Comparison of ENCODE assay signal across 7 mouse cellular contexts in the genomic region with DNA sequence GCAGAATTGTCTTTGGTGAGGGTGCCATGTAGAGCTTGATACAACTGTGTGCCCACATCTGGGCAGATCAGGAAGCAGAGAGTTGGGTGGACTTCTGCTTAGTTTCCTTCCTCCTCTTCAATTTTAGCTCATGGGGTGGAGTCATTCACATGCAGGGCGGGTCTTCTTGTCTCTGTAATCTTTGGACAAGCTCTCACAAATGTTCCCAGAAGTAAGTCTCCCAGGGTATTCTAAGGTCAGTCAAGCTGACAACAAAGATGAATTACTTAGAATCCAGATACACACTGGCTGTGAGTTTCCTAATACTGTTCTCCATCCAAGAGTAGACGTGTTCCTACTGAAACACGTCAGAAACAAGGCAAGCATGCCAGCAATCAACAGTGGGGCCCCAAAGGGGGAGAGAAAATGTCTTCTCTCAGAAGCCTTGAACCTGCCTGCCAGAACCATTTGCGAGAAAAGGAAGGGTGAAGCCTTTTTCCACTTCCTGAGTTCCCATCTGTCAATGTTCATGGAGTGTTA. TPM values are rescaled to one million over a fixed set of nuclear protein-coding genes. Genes with fewer than 3 reads are reported as not detected.
DNase-seq lines count a peak whose midpoint lies in the region; TF ChIP-seq lines count a peak whose summit lies in the region.

No protein-coding gene starts in this region.

- H3K36me3 ChIP-seq in macrophage (ENCODE audit: inconsistent target), result no peaks in the 10 kb centered on the region

- DNase-seq in MEL-GATA-1-ER (ENCODE audit: extremely low read depth, low read depth), result peak; percentile 47
- peak; percentile 41 for DNase-seq in c-Kit-positive CD71-positive TER-119-negative erythroid progenitor cells, embryonic 14.5 days (ENCODE audit: low read depth)
- DNase-seq in kidney, adult 8-10 months, result peak; percentile 36 to 61
- DNase-seq in T-cell, adult 2 months (ENCODE audit: low spot score), result no peak
- no peak for DNase-seq in layer of hippocampus, adult 2 months (ENCODE audit: low spot score in 2 of 2)
- no peak for DNase-seq in yolk sac, embryonic 10.5 days (ENCODE audit: low spot score)

- H3K27ac ChIP-seq in macrophage, result peak overlapping the region; percentile 82
- H3K27ac ChIP-seq in layer of hippocampus, adult 2 months, result no peak overlapping the region

- H3K4me3 ChIP-seq in macrophage (ENCODE audit: inconsistent target), result no peak overlapping the region
- H3K4me3 ChIP-seq in layer of hippocampus, adult 2 months, result no peak overlapping the region

- no peak for TF ChIP-seq CTCF in layer of hippocampus, adult 2 months (conservative IDR thresholded peaks at IDR 0.05)

- 22% methylated on average over 4 of the region's 4 CpGs for WGBS in macrophage (ENCODE audit: missing documents)

- H3K79me2 ChIP-seq in macrophage (ENCODE audit: inconsistent target), result no peaks in the 10 kb centered on the region

RNA-seq across cellular contexts. Expression of gene Cmah, which starts 11.2 kb away (rescaled TPM):
- 1 to 10 TPM in 11 of 26 experiments, under 1 TPM in 15; 0.08 to 5.9 (median 0.60) TPM for total RNA-seq in macrophage (2018; cell fraction: chromatin; rRNA removed)
- total RNA-seq in macrophage (2018; cell fraction: cytosol; rRNA removed), result 1 to 10 TPM in 13 of 26 experiments, under 1 TPM in 13; 0.15 to 1.7 (median 0.70) TPM
- 1 to 10 TPM in 10 of 26 experiments, under 1 TPM in 16; 0.23 to 4.6 (median 0.79) TPM for total RNA-seq in macrophage (2018; cell fraction: nucleus; rRNA removed)
- polyA plus RNA-seq in macrophage (2018), result 0.25 to 1.4 TPM (median 0.81 TPM) in 3 replicates
- total RNA-seq in layer of hippocampus, adult 2 months (2021), result under 1 TPM; 0.44 to 0.59 TPM

RNA-seq across cellular contexts. Expression of gene Carmil1, which starts 57.8 kb away (rescaled TPM):
- 10 to 100 TPM in 6 of 26 experiments, 1 to 10 TPM in 19, under 1 TPM in 1; 0.89 to 17.4 (median 5.8) TPM for total RNA-seq in macrophage (2018; cell fraction: chromatin; rRNA removed)
- 1 to 10 TPM; 1.1 to 3.0 (median 2.0) TPM for total RNA-seq in macrophage (2018; cell fraction: cytosol; rRNA removed)
- total RNA-seq in macrophage (2018; cell fraction: nucleus; rRNA removed), result 10 to 100 TPM in 1 of 26 experiments, 1 to 10 TPM in 25; 1.7 to 18.2 (median 5.5) TPM
- 2.0 to 6.3 TPM (median 2.8 TPM) in 3 replicates for polyA plus RNA-seq in macrophage (2018)
- total RNA-seq in layer of hippocampus, adult 2 months (2021), result 10 to 100 TPM; 37.0 to 47.9 TPM

Comparison
In these comparisons a context has a peak if more than half of its experiments do, and no peak if none do; other contexts are left out.
1. DNase-seq: peak in MEL-GATA-1-ER (single experiment), c-Kit-positive CD71-positive TER-119-negative erythroid progenitor cells, embryonic 14.5 days (single experiment) and kidney, adult 8-10 months (2 of 2); none in T-cell, adult 2 months (single experiment), layer of hippocampus, adult 2 months (0 of 2) and yolk sac, embryonic 10.5 days (single experiment).